Mouse (Mus musculus): ENCODE results near the gene 1500009C09Rik.

The 1500009C09Rik gene

GRCm38 (mm10) chr15:82252097-82252496, at the start of gene 1500009C09Rik:
Gene 1500009C09Rik (plus strand): TSS chr15:82252397.
- no peak for DNase-seq (ENCODE audit: extremely low read depth, insufficient read length, low spot score)

DNA sequence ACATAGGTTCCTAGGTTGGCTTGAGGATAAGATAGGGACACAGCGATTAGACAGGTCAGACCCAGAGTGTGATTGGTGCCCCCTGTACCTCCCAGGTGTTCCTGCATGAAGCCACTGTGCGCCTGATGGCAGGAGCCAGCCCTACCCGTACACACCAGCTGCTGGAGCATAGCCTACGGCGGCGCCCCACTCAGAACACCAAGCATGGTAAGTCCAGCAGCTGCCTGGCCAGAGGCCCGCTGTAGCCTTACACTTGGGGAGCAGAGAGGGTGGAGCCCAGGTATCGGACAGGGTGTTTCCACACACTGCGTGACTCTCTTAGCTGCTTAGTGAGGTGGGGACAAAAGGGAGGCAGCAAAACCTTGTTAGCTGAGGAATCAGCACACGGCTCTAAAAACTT, 49.1 kb upstream of the 1500009C09Rik start:
- DNase-seq (ENCODE audit: extremely low read depth, insufficient read length, low spot score), result no peak

GRCm38 (mm10) chr15:82203611-82204351, 48.4 kb upstream of the 1500009C09Rik start:
- DNase-seq (ENCODE audit: extremely low read depth, insufficient read length, low spot score), result no peak

- DNase-seq (ENCODE audit: extremely low read depth, insufficient read length, low spot score), result no peak
Observed at GRCm38 (mm10) chr15:82204680-82205371, 47.4 kb upstream of the 1500009C09Rik start.

- no peak for DNase-seq (ENCODE audit: extremely low read depth, insufficient read length, low spot score)
Observed at GRCm38 (mm10) chr15:82206365-82207104, 45.7 kb upstream of the 1500009C09Rik start.

DNA sequence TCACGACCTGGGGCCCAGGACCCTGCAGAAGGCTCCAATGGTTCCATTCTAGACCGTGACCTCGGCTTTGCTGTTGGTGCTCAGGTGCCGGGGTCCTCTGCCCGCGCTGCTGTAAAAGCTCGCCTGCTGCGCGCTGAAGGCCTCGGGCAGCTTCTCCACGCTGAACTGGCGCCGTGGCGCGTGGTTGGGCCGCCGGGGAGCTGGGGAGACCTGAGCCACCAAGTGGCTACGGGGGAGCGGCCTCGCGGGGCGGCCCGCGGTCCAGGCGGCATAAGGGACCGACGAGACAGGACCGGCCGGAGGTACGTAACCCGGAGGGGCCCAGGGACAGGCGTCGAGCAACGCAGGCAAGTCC, 45.1 kb upstream of the 1500009C09Rik start:
- no peak for DNase-seq (ENCODE audit: extremely low read depth, insufficient read length, low spot score)

DNA sequence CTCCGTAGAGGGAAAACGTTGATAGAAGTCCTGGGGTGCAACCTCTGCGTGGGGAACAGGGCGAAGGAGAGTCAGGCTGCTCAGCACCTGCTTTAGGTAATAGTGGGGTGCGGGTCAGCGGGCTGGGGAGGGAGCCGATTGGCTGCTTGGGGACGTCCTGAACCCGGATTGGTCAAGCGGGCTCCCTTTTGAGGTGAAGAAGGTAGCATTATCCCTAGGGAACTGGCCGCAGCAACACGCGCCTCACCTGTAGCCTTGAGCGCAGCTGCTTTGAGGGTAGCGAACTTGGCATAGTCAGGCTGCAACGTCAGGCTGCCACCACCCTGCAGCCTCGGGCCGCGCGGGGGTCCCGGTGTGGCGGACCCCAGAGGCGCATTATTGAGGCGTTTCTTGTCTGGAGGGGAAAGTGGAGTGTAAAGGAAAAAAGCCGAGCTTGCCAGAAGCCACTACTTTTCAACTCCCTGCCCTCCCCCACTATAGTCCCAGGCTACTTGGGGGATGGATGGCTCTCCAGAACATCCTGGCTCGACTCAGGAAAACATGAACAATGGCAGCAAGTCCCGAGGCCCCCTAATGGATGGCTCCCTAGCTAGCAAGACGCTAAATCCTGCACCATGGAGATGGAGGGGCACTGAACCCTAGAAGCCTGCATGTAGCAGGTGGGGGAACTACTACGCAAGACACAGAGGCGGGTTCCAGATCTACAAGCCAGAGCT, 44.5 kb upstream of the 1500009C09Rik start:
- no peak for DNase-seq (ENCODE audit: extremely low read depth, insufficient read length, low spot score)

DNA sequence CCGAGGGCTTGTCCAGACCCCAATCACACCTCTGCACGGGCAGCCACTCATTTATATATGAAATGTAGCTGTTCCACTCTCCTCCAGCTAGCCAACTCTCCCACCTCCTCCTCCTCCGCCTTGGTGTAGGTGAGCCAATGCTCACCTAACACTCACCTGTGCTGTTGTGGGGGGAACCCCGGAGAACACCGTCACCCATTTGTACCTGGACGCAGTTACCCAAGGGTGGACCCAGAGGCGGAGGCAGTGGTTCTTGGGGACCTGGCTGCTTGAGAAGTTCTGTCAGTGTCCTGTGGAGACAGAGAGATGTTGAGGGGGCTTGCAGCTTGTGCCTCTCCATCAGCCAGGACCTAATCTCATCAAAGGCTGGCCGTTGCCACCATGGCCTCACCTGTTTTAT, 43.9 kb upstream of the 1500009C09Rik start:
- DNase-seq (ENCODE audit: extremely low read depth, insufficient read length, low spot score), result no peak

GRCm38 (mm10) chr15:82209295-82210050, 42.7 kb upstream of the 1500009C09Rik start:
- no peak for DNase-seq (ENCODE audit: extremely low read depth, insufficient read length, low spot score)

GRCm38 (mm10) chr15:82210801-82211200, 41.4 kb upstream of the 1500009C09Rik start:
- DNase-seq (ENCODE audit: extremely low read depth, insufficient read length, low spot score), result no peak

DNA sequence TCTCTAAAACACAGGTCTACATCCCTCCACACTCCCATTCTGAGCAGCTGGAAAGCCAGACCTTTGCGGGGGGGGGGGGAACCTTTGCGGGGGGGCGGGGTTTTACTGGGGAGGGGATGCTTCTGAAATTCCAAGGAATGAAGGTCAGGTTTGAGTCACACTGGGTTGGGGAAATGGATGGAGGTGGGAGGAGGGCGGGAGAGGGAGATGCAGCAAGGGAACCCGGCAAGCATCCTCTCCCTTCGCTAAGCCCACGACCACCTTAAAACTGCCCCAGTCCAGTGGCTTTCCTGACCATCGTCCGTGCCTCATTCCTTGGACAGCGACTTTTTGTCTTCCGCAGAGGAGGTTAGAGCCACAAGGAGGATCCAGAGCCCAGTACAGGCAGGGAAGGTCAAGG, 40.9 kb upstream of the 1500009C09Rik start:
- DNase-seq (ENCODE audit: extremely low read depth, insufficient read length, low spot score), result no peak

DNA sequence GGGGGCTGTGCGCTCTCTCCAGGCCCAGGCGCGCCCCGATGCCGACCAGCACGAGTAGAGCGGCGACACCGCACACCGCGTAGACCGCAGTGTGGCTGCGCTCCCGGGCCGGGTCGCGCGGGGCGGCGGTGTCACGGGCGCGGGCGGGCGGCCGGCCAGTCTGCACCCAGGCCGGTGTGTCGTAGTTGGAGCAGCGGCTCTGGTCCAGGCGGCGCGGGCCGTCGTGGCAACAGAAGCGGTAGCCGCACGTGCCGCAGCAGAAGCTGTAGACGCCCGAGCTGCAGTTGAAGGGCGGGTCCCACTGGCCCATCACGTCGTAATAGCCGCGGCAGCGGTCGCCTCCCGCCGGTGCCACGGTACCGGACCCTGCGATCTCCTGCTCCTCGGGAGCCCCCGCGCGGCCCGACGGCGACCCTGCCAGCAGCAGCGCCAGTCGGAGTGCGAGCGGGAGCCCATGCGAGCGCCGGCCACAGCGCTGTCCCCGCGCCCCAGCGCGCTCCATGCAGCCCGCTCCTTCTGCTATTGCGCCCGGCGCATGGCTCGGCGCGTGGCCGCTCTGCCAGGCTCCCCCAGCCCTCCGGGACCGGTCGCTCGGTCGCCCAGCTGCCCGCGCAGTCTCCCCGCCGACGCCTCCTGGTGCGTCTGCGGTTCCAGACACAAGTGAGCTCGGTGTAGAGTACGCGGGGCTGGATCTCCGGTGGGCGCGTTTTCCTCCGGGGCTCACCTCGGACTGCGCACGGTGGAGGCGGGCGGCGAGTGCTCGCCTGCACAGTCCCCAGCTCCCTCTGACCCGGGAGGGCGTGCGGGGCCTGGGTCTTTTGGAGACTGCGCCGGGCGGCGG, 40.1 kb upstream of the 1500009C09Rik start:
- DNase-seq (ENCODE audit: extremely low read depth, insufficient read length, low spot score), result no peak

DNA sequence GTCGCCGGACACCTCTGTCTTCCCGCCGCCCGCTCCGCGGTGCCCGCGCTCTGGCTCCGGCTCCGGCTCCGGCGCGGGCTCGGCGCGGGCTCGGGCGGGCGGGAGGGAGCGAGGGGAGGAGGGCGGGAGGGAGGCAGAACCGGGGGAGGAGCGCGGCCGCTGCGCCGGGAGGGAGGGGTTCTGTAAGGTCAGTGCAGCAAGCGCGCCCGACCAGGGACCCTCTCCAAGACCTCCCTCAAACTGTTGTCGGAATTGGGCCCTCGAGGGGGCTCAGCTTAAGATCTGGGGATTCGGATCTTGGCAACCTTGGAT, 39.5 kb upstream of the 1500009C09Rik start, which contains the start of gene Shisa8:
Gene Shisa8, minus strand, starts transcription at position 64 of the 312 bp plus-strand sequence.
- no peak for DNase-seq (ENCODE audit: extremely low read depth, insufficient read length, low spot score)

DNA sequence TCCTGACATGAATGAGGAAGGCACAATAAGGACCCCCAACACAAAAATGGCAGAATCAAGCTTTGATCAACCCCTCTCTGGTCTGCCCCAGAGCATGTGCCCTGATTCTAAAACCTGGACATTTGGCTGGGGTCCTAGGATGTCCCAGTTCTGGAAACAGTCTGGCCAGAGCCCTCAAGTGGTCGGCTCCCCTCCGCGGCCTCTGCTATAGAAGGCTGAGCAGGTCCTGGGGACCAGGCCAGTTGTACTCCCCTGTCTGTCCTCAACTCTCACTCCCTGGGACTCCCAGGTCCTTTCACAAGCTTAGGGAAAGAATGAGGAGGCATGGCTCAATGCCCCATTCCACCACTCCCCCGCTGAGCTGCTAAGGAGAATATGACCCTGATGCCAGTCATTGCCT, 39.0 kb upstream of the 1500009C09Rik start:
- no peak for DNase-seq (ENCODE audit: extremely low read depth, insufficient read length, low spot score)

DNA sequence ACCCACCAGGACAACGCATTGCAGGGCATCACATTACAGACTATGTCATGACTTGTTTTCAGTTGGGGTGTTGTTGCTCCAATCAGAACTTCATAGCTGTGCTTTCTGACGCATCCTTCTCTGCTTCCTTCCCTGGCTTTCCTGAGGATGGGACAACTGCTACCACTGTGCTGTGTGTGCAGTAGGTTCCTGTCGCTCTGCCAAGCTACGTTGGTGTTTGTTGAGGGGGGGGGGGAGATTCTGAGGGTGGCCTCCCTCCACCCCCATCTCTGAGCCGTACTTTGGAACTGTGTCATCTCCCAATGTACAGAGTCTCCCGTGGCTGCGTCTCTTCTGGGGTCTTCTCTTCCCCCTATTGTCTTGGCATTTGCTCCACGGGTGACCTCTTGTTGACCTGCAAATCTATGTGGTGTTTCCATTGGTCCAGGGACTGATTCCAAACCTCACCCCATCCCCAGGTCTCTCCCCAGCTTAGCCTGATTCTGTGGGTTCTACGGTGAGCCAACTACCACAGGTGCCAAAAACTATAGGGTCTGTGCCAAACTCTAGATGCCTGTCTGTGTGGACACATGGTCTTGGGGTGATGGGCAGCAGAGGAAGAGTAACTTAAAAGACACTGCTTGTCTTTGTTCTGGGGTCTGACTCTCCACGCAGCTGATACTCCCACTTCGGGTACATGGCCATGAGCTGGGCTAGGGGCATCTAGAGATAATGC, 36.7 kb upstream of the 1500009C09Rik start:
- DNase-seq (ENCODE audit: extremely low read depth, insufficient read length, low spot score), result no peak

- no peak for DNase-seq (ENCODE audit: extremely low read depth, insufficient read length, low spot score)
Observed at GRCm38 (mm10) chr15:82216142-82216827, 35.9 kb upstream of the 1500009C09Rik start.

DNA sequence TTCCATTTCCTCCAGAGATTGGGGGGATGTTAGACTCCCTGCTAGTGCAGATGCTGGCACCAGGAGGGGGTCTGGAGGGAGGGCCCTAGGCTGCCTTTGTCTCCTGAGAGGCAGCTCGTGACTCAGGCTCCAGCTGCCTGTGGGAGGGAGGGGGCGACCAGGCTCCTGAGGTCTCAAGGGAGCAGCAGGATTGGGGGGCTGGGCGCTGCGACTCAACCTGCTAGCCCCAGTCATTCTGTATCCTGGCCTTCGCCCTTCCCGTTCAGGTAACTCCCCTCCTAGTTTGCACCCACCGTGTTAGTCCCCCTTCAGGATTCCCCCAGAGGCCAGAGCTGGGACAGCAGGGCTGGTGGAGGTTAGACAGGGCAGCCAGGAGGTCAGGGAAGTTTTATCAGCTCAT, 35.2 kb upstream of the 1500009C09Rik start:
- no peak for DNase-seq (ENCODE audit: extremely low read depth, insufficient read length, low spot score)

- no peak for DNase-seq (ENCODE audit: extremely low read depth, insufficient read length, low spot score)
Observed at GRCm38 (mm10) chr15:82217980-82218379, 34.2 kb upstream of the 1500009C09Rik start.

Data from 3134 (cell line).